Mouse (Mus musculus) liver, postnatal 0 days (tissue): ENCODE results near the gene Pogk. TPM values are rescaled to one million over a fixed set of nuclear protein-coding genes. Genes with fewer than 3 reads are reported as not detected.

Source experiments
- ATAC-seq: fragments of 200-750 bp; cut with Nextera tagmentation; 2 replicates; pipeline ENCODE4 v1.8.0; 2017; ENCODE audit warnings: mild to moderate bottlenecking, moderate library complexity
- DNase-seq: peaks from one replicate; pipeline ENCODE4 v3.0.0-alpha.2; 2016
- H3K27ac ChIP-seq: fragments of 300-500 bp; sonication (generic); 2 replicates; pipeline ENCODE4 v1.5.1; 2014; ENCODE audit warnings: antibody characterized with exemption, moderate library complexity, mild to moderate bottlenecking, low read depth
- H3K27me3 ChIP-seq: fragments of 300-500 bp; sonication (generic); 2 replicates; pipeline ENCODE4 v1.6.1; 2014; ENCODE audit warnings: low read length, control low read depth, mixed read lengths; ENCODE audit not compliant: insufficient read depth
- H3K36me3 ChIP-seq: fragments of 300-500 bp; sonication (generic); replicated peaks from 2 replicates; pipeline ENCODE4 v1.6.1; 2014; ENCODE audit warnings: mild to moderate bottlenecking, control low read depth, low read length, moderate library complexity, mixed read lengths; ENCODE audit not compliant: insufficient read depth
- H3K4me1 ChIP-seq: fragments of 300-500 bp; sonication (generic); 2 replicates; pipeline ENCODE4 v1.6.1; 2014; ENCODE audit warnings: antibody characterized with exemption, mild to moderate bottlenecking, control low read depth; ENCODE audit not compliant: insufficient read depth
- H3K4me2 ChIP-seq: fragments of 300-500 bp; sonication (generic); 2 replicates; pipeline ENCODE4 v1.6.1; 2014; ENCODE audit warnings: low read depth, mild to moderate bottlenecking, low read length, moderate library complexity, mixed read lengths
- H3K4me3 ChIP-seq: fragments of 300-500 bp; sonication (generic); 2 replicates; pipeline ENCODE4 v1.5.1; 2014; ENCODE audit warnings: low read depth, low read length
- H3K9ac ChIP-seq: fragments of 300-500 bp; sonication (generic); replicated peaks from 2 replicates; pipeline ENCODE4 v1.6.1; 2014; ENCODE audit warnings: mild to moderate bottlenecking, moderate library complexity
- H3K9me3 ChIP-seq: fragments of 300-500 bp; sonication (generic); 2 replicates; pipeline ENCODE4 v1.6.1; 2016; ENCODE audit warnings: mild to moderate bottlenecking, control low read depth, low read length, mixed read lengths
- CTCF ChIP-seq: sonication (generic); IDR thresholded peaks from 2 replicates; pipeline ENCODE4 v1.5.1; 2016; ENCODE audit warnings: antibody characterized with exemption, low read depth
- EP300 ChIP-seq: IDR thresholded peaks from 2 replicates; pipeline ENCODE4 v1.6.1; 2016; ENCODE audit warnings: antibody characterized with exemption, low read depth, mild to moderate bottlenecking
- WGBS: fragments of 180-500 bp; shearing (Covaris S2); extraction: QIAGEN DNeasy Blood & Tissue Kit; methylation state at CpG from one replicate; pipeline ENCODE4 v1.1.7; 2014; ENCODE audit not compliant: insufficient replicate concordance; 5-methylcytosine and 5-hydroxymethylcytosine counted together
- polyA plus RNA-seq: library from polyadenylated mRNA; unstranded; fragments of >200 nt; fragmentation: Nextera tagmentation; extraction: Ambion mirVana; gene quantifications from 2 replicates; pipeline ENCODE4 v1.2.1, GENCODE M21; 2015

The Pogk gene
- polyA plus RNA-seq, 1 experiment from 2014 or later: 0.72 TPM

DNA sequence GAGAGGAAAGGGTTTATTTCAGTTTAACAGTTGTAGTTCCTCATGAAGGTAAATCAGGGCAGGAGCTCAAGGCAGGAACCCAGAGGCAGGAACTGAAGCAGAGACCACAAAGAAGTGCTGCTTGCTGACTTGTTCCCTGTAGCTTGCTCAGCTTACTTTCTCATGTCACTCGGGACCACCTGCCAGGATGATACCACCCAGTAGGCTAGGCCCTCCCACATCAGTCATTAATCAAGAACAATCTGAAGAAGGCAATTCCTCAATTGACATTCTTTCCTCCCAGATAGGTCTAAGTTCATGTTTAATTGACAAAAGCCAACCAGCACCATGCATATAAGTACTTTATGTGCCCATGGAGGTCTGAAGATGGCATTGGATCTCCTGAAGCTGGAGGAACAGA lies 1.9 kb upstream of the Pogk start:
- Histone ChIP-seq H3K4me2 (no peak overlapping the region), H3K27me3 (no peaks in the 10 kb centered on the region), H3K27ac (no peak overlapping the region), H3K36me3 (no peaks in the 10 kb centered on the region), H3K9ac (no peak overlapping the region), H3K4me1 (peaks cover 9% of the 10 kb centered on the region; the same call in 1 of the 2 replicates), H3K4me3 (no peak overlapping the region), H3K9me3 (peaks cover 10% of the 10 kb centered on the region; the same call in 1 of the 2 replicates)
- WGBS: 71% methylated on average over 1 of the region's 1 CpGs
- TF ChIP-seq EP300: no peak
- no peak for TF ChIP-seq CTCF
- DNase-seq: no peak
- no peak for ATAC-seq

DNA sequence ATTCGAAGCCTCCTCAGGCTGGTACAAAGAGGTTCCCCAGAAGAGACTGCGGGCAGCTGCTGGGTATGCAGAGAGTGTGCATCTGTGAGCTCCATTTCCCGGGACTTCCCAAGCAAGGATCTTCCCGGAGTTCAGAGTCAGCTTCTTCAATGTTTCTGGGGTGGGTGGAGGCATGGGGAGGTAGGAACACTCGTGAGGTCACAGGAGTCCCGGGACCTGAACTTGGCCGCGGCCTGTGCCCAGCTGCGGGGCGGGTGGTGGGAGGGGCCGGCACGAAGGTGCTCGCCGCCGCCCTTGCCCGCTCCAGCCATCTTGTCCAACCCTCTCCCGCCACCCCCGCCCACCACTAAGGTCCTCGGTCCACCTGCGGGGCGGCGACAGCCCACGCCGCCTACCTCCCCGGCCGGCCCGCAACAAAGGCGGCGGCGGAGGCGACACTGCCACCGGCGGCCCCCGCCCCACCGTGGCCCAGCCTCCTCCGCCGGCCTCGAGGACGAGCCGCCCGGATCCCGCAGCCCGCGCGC lies 424 bp downstream of the Pogk start:
- Histone ChIP-seq H3K9ac (peak overlapping the region; percentile 53), H3K27ac (peak overlapping the region; percentile 12; the same call in 1 of the 2 replicates), H3K9me3 (peaks cover 10% of the 10 kb centered on the region; the same call in 1 of the 2 replicates), H3K4me2 (peak overlapping the region; percentile 89), H3K36me3 (no peaks in the 10 kb centered on the region), H3K27me3 (no peaks in the 10 kb centered on the region), H3K4me1 (peaks cover 9% of the 10 kb centered on the region; the same call in 1 of the 2 replicates), H3K4me3 (peak overlapping the region; percentile 54)
- DNase-seq: peak; percentile 56
- TF ChIP-seq CTCF: no peak
- TF ChIP-seq EP300: no peak
- WGBS: 3% methylated on average over 31 of the region's 45 CpGs
- ATAC-seq: peak; percentile 79

DNA sequence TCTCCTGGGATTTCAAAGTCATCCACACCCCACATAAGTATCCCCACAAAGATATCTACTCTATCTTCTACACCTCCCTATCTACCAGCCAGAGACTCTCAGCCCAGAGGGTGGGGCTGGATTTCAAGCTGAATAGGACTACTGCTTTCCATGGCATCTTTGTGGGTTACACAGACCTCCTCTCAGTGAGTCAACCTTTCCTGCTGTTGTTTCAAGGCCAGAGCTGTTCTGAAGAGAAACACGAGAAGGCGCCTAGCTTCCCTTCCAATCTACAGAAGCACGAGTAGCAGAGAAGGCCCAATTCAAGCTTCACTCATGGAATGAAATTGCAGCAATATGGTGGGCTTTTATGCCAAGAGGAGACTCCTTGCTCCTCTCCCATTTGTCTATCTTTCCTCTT lies 5.8 kb downstream of the Pogk start:
- TF ChIP-seq EP300 (no peak), CTCF (no peak)
- Histone ChIP-seq H3K9me3 (no peaks in the 10 kb centered on the region), H3K9ac (no peak overlapping the region), H3K27me3 (no peaks in the 10 kb centered on the region), H3K27ac (no peak overlapping the region), H3K4me2 (no peak overlapping the region), H3K36me3 (peaks cover 6% of the 10 kb centered on the region), H3K4me3 (no peak overlapping the region), H3K4me1 (no peaks in the 10 kb centered on the region)
- DNase-seq (no peak), ATAC-seq (no peak)
- 88% methylated on average over 3 of the region's 3 CpGs for WGBS

DNA sequence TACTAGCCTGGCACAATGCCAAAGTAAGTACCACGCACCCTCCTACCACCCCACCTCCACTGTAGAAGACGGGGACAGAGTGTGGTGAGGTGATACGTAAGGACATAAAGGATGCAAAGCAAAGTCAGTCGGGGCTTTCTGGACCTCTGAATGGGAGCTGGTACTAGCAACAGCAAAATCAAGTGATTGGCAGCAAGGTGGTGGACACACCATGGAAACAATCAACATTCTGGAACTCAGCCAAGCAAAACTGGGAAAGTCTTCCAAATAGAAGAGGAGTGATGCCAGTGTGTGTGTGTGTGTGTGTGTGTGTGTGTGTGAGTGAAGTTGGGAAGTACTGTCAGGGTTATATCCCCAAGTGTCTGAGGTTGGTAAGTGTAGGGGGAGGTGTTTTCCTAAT lies 7.7 kb downstream of the Pogk start:
- no peaks in the 10 kb centered on the region for H3K27me3 ChIP-seq
- DNase-seq: no peak
- TF ChIP-seq EP300 (no peak), CTCF (no peak)

DNA sequence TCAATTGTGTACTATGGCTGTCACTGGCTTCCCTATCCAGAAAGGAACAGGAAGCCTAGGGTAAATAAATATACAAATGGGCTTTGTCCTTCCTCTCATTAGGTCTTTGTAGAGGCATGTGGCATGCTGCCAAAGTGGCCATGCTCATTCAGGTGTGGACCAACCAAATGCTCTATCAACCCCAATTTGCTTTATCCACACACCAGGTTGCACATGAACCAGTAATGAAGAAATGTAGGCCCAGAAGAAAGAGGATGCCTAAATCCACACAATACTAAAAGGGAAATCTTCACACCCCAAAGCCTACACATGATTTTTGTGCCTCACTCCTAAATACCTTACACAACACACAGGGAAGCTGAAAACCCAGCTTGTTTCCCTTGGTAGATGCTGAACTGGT lies 8.2 kb downstream of the Pogk start:
- no peak overlapping the region for H3K9ac ChIP-seq
- no peaks in the 10 kb centered on the region for H3K4me1 ChIP-seq
- H3K36me3 ChIP-seq: peaks cover 12% of the 10 kb centered on the region
- H3K4me2 ChIP-seq: no peak overlapping the region
- H3K4me3 ChIP-seq: no peak overlapping the region
- no peak for TF ChIP-seq EP300
- TF ChIP-seq CTCF: no peak
- no peaks in the 10 kb centered on the region for H3K9me3 ChIP-seq
- DNase-seq (no peak), ATAC-seq (no peak)
- H3K27me3 ChIP-seq: no peaks in the 10 kb centered on the region
- no peak overlapping the region for H3K27ac ChIP-seq

More for the DNA sequence above, 7.7 kb downstream of the Pogk start:
- H3K27ac ChIP-seq: no peak overlapping the region
- ATAC-seq: no peak
- no peak overlapping the region for H3K4me2 ChIP-seq
- no peaks in the 10 kb centered on the region for H3K4me1 ChIP-seq
- H3K4me3 ChIP-seq: no peak overlapping the region
- no peaks in the 10 kb centered on the region for H3K9me3 ChIP-seq
- H3K9ac ChIP-seq: no peak overlapping the region
- H3K36me3 ChIP-seq: peaks cover 12% of the 10 kb centered on the region
- 88% methylated on average over 4 of the region's 4 CpGs for WGBS

DNA sequence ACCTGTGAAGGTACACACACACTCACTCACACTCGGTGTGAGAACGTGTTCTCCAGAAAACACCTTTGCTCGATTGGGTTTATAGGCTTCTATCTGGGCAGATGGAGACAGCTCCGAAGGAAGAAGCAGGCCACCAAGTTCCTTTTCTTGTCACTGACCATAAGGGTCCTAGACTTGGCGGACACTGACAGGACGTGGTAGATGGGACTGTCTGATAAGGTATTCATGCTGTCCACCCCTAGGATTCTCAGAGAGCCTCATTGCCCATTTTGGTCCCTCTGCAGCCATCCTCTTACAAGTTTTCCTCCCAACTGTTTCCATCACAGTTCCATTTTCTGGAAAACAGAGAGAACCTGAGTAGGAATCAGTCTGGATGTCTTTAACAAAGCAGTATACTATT lies 13.3 kb downstream of the Pogk start:
- no peaks in the 10 kb centered on the region for H3K4me1 ChIP-seq
- 80% methylated on average over 6 of the region's 6 CpGs for WGBS
- no peak for ATAC-seq

More for the DNA sequence above, 13.3 kb downstream of the Pogk start:
- Histone ChIP-seq H3K9ac (no peak overlapping the region), H3K4me3 (no peak overlapping the region), H3K9me3 (no peaks in the 10 kb centered on the region), H3K27ac (no peak overlapping the region), H3K4me2 (no peak overlapping the region), H3K36me3 (peaks cover 38% of the 10 kb centered on the region), H3K27me3 (no peaks in the 10 kb centered on the region)
- TF ChIP-seq CTCF (no peak), EP300 (no peak)
- DNase-seq: no peak
